Mouse (Mus musculus): ENCODE measurements around the gene Suclg1. TPM values are rescaled to one million over a fixed set of nuclear protein-coding genes. Genes with fewer than 3 reads are reported as not detected.

Suclg1 gene
- polyA plus RNA-seq, 1 experiment from 2014 or later = 176 TPM

DNA sequence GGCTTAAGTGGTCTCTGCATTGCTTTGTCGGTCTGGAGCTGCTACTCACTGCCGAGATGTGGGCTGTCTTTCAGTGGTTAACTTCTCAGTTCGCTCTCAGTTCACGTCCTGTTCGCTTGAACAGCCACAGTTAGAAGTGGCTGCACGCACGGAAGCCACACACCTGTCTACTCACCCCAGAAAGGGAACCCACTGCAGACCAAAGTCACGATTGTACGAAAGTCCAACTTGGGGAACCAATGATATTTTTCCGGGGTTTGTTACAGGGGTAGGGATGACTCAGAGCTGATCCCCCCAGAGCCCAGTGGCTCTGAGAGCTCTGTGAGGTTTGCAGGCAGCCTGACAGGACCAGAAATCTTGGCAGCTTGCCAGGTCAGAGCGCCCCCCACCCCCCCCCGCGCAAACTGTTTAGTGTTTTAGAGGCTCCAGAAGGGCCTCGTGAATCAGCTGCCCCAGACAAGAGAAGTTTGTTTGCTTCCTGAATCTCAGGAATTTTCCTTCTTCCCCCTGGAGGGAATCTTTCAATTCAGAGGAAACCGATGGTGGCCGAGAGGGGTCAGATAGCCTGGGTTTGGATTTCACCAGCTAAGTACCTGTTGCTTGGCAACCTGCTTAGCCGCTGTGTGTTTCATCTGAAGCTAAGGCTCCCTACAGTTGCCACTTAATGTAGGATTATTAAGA is 66.9 kb downstream of the Suclg1 start:
- H3K27ac ChIP-seq (replicated peaks; ENCODE audit: low read depth, low read length) = 0 out of 2 replicates have a peak overlapping the region, but pooled peaks have one; percentile 4
- H3K9me3 ChIP-seq (ENCODE audit: control insufficient read depth, low read length) = no peaks in the 10 kb centered on the region
- H3K4me2 ChIP-seq (ENCODE audit: low read depth, severe bottlenecking) = peak overlapping the region; percentile 55
- no peaks in the 10 kb centered on the region for H3K4me1 ChIP-seq (ENCODE audit: control insufficient read depth, insufficient read depth, low read length)
- peak overlapping the region; percentile 55 for H3K9ac ChIP-seq (ENCODE audit: low read length)
- 1% methylated on average over 17 of the region's 17 CpGs for WGBS
- DNase-seq (ENCODE audit: low spot score) = peak; percentile 92
- H3K27me3 ChIP-seq (ENCODE audit: control insufficient read depth, insufficient read depth, low read length) = no peaks in the 10 kb centered on the region
- H3K4me3 ChIP-seq (ENCODE audit: low read depth, low read length) = peak overlapping the region; percentile 43
- peak; percentile 85 for ATAC-seq (ENCODE audit: insufficient number of reproducible peaks, low FRiP score, low TSS enrichment, low read depth)
- H3K36me3 ChIP-seq (ENCODE audit: control insufficient read depth, insufficient read depth, low read length) = no peaks in the 10 kb centered on the region

DNA sequence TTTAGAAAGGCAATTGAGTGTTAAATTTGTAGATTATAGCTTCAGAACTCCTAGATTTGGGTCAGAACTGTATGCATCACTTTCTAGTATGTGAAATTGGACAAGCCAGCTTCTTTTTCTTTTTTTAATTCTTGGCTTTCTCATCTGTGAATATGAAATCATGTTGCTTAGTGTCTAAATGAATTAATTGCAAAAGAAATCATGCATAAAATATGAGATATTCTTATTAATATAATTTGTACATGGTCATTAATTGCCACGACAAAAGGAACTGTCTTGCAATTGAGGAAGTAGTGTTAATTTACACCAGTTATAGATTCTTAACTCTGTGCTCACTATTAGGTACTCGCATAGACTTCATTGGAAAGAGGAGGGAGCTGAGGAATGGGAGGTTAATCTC is 74.1 kb downstream of the Suclg1 start:
- Histone ChIP-seq H3K36me3 (ENCODE audit: control insufficient read depth, insufficient read depth, low read length) (no peaks in the 10 kb centered on the region), H3K9ac (ENCODE audit: low read length) (no peak overlapping the region), H3K4me2 (ENCODE audit: low read depth, severe bottlenecking) (no peak overlapping the region), H3K27me3 (ENCODE audit: control insufficient read depth, insufficient read depth, low read length) (no peaks in the 10 kb centered on the region), H3K9me3 (ENCODE audit: control insufficient read depth, low read length) (no peaks in the 10 kb centered on the region), H3K4me3 (ENCODE audit: low read depth, low read length) (no peak overlapping the region), H3K4me1 (ENCODE audit: control insufficient read depth, insufficient read depth, low read length) (no peaks in the 10 kb centered on the region), H3K27ac (replicated peaks; ENCODE audit: low read depth, low read length) (no peak overlapping the region)
- ATAC-seq (ENCODE audit: insufficient number of reproducible peaks, low FRiP score, low TSS enrichment, low read depth) = no peak
- WGBS = 79% methylated on average over 2 of the region's 2 CpGs
- no peak for DNase-seq (ENCODE audit: low spot score)

Other genes with a start within 250 kb of the Suclg1 start
- gene Dnah6, start 26.7 kb upstream of the Suclg1 start, polyA plus RNA-seq (2014; fragmentation: Nextera tagmentation; extraction: Ambion mirVana) = 0.01 TPM in 2 replicates
- gene 4931417E11Rik, start 221.3 kb downstream of the Suclg1 start, polyA plus RNA-seq (2014; fragmentation: Nextera tagmentation; extraction: Ambion mirVana) = not detected in 2 replicates